Mouse (Mus musculus): Measurements from ENCODE around the gene Tenm4. TPM values are rescaled to one million over a fixed set of nuclear protein-coding genes. Genes with fewer than 3 reads are reported as not detected.
A peak's percentile ranks its signal among the peaks of the same experiment; 100 is the strongest.

Gene Tenm4
- polyA plus RNA-seq, 1 experiment from 2014 or later, result 41.4 TPM

- no peak for ATAC-seq
- 65% methylated on average over 6 of the region's 6 CpGs for WGBS
- no peaks in the 10 kb centered on the region for H3K36me3 ChIP-seq (ENCODE audit: control insufficient read depth, insufficient read depth, low read length)
- H3K4me2 ChIP-seq (ENCODE audit: low read length), result no peak overlapping the region
- no peaks in the 10 kb centered on the region for H3K4me1 ChIP-seq (ENCODE audit: control insufficient read depth, insufficient read depth, low read length)
- no peak overlapping the region for H3K27ac ChIP-seq (ENCODE audit: low read length)
- H3K27me3 ChIP-seq (ENCODE audit: control insufficient read depth, insufficient read depth, low read depth, low read length), result no peaks in the 10 kb centered on the region
- H3K4me3 ChIP-seq (ENCODE audit: low read depth, low read length), result no peak overlapping the region
- no peak overlapping the region for H3K9ac ChIP-seq (ENCODE audit: low read depth, low read length)
- no peaks in the 10 kb centered on the region for H3K9me3 ChIP-seq (replicated peaks; ENCODE audit: control insufficient read depth, low read length, poor library complexity, severe bottlenecking)
These were observed 287.9 kb downstream of the Tenm4 start for GRCm38 (mm10) chr7:96458992-96459391.

GRCm38 (mm10) chr7:96466761-96467160, 295.7 kb downstream of the Tenm4 start:
- H3K36me3 ChIP-seq (ENCODE audit: control insufficient read depth, insufficient read depth, low read length), result no peaks in the 10 kb centered on the region
- H3K9ac ChIP-seq (ENCODE audit: low read depth, low read length), result no peak overlapping the region
- ATAC-seq, result no peak
- H3K4me2 ChIP-seq (ENCODE audit: low read length), result no peak overlapping the region
- H3K4me3 ChIP-seq (ENCODE audit: low read depth, low read length), result no peak overlapping the region
- H3K4me1 ChIP-seq (ENCODE audit: control insufficient read depth, insufficient read depth, low read length), result no peaks in the 10 kb centered on the region; the same call in 1 of the 2 replicates
- no peaks in the 10 kb centered on the region for H3K27me3 ChIP-seq (ENCODE audit: control insufficient read depth, insufficient read depth, low read depth, low read length)
- 73% methylated on average over 3 of the region's 3 CpGs for WGBS
- H3K9me3 ChIP-seq (replicated peaks; ENCODE audit: control insufficient read depth, low read length, poor library complexity, severe bottlenecking), result no peaks in the 10 kb centered on the region
- no peak overlapping the region for H3K27ac ChIP-seq (ENCODE audit: low read length)

- no peak overlapping the region for H3K9ac ChIP-seq (ENCODE audit: low read depth, low read length)
- H3K4me3 ChIP-seq (ENCODE audit: low read depth, low read length), result no peak overlapping the region
- ATAC-seq, result no peak
- H3K27me3 ChIP-seq (ENCODE audit: control insufficient read depth, insufficient read depth, low read depth, low read length), result no peaks in the 10 kb centered on the region
- H3K36me3 ChIP-seq (ENCODE audit: control insufficient read depth, insufficient read depth, low read length), result no peaks in the 10 kb centered on the region
- H3K4me1 ChIP-seq (ENCODE audit: control insufficient read depth, insufficient read depth, low read length), result no peaks in the 10 kb centered on the region; the same call in 1 of the 2 replicates
- H3K9me3 ChIP-seq (replicated peaks; ENCODE audit: control insufficient read depth, low read length, poor library complexity, severe bottlenecking), result no peaks in the 10 kb centered on the region
- no peak overlapping the region for H3K4me2 ChIP-seq (ENCODE audit: low read length)
- no peak overlapping the region for H3K27ac ChIP-seq (ENCODE audit: low read length)
- WGBS, result 75% methylated on average over 6 of the region's 6 CpGs
These were observed 299.8 kb downstream of the Tenm4 start for GRCm38 (mm10) chr7:96470821-96471220.

- no peak overlapping the region for H3K4me3 ChIP-seq (ENCODE audit: low read depth, low read length)
- WGBS, result 82% methylated on average over 11 of the region's 11 CpGs
- H3K9me3 ChIP-seq (replicated peaks; ENCODE audit: control insufficient read depth, low read length, poor library complexity, severe bottlenecking), result no peaks in the 10 kb centered on the region
- ATAC-seq, result peak; percentile 39; the same call in 1 of the 2 replicates
- H3K4me1 ChIP-seq (ENCODE audit: control insufficient read depth, insufficient read depth, low read length), result no peaks in the 10 kb centered on the region
- H3K4me2 ChIP-seq (ENCODE audit: low read length), result no peak overlapping the region
- H3K27ac ChIP-seq (ENCODE audit: low read length), result no peak overlapping the region
- no peaks in the 10 kb centered on the region for H3K36me3 ChIP-seq (ENCODE audit: control insufficient read depth, insufficient read depth, low read length)
- no peak overlapping the region for H3K9ac ChIP-seq (ENCODE audit: low read depth, low read length)
- no peaks in the 10 kb centered on the region for H3K27me3 ChIP-seq (ENCODE audit: control insufficient read depth, insufficient read depth, low read depth, low read length)
These were observed 303.6 kb downstream of the Tenm4 start for GRCm38 (mm10) chr7:96474560-96475089.

- no peak for ATAC-seq
- Histone ChIP-seq H3K4me1 (ENCODE audit: control insufficient read depth, insufficient read depth, low read length) (no peaks in the 10 kb centered on the region), H3K9ac (ENCODE audit: low read depth, low read length) (no peak overlapping the region), H3K27ac (ENCODE audit: low read length) (no peak overlapping the region), H3K4me3 (ENCODE audit: low read depth, low read length) (no peak overlapping the region), H3K4me2 (ENCODE audit: low read length) (no peak overlapping the region), H3K36me3 (ENCODE audit: control insufficient read depth, insufficient read depth, low read length) (no peaks in the 10 kb centered on the region), H3K9me3 (replicated peaks; ENCODE audit: control insufficient read depth, low read length, poor library complexity, severe bottlenecking) (no peaks in the 10 kb centered on the region), H3K27me3 (ENCODE audit: control insufficient read depth, insufficient read depth, low read depth, low read length) (no peaks in the 10 kb centered on the region)
- WGBS, result 93% methylated on average over 6 of the region's 6 CpGs
These were observed 306.1 kb downstream of the Tenm4 start for GRCm38 (mm10) chr7:96476987-96477613.

- 78% methylated on average over 6 of the region's 6 CpGs for WGBS
- no peak overlapping the region for H3K4me3 ChIP-seq (ENCODE audit: low read depth, low read length)
- H3K36me3 ChIP-seq (ENCODE audit: control insufficient read depth, insufficient read depth, low read length), result no peaks in the 10 kb centered on the region
- H3K4me1 ChIP-seq (ENCODE audit: control insufficient read depth, insufficient read depth, low read length), result no peaks in the 10 kb centered on the region
- ATAC-seq, result no peak
- H3K9me3 ChIP-seq (replicated peaks; ENCODE audit: control insufficient read depth, low read length, poor library complexity, severe bottlenecking), result no peaks in the 10 kb centered on the region
- no peak overlapping the region for H3K4me2 ChIP-seq (ENCODE audit: low read length)
- no peaks in the 10 kb centered on the region for H3K27me3 ChIP-seq (ENCODE audit: control insufficient read depth, insufficient read depth, low read depth, low read length)
- H3K9ac ChIP-seq (ENCODE audit: low read depth, low read length), result no peak overlapping the region
- no peak overlapping the region for H3K27ac ChIP-seq (ENCODE audit: low read length)
These were observed 308.1 kb downstream of the Tenm4 start for GRCm38 (mm10) chr7:96479139-96479538.

GRCm38 (mm10) chr7:96480351-96480983, 309.4 kb downstream of the Tenm4 start:
- H3K9ac ChIP-seq (ENCODE audit: low read depth, low read length), result no peak overlapping the region
- no peak overlapping the region for H3K27ac ChIP-seq (ENCODE audit: low read length)

GRCm38 (mm10) chr7:96482953-96483352, 311.9 kb downstream of the Tenm4 start:
- H3K4me1 ChIP-seq (ENCODE audit: control insufficient read depth, insufficient read depth, low read length), result no peaks in the 10 kb centered on the region
- H3K27me3 ChIP-seq (ENCODE audit: control insufficient read depth, insufficient read depth, low read depth, low read length), result no peaks in the 10 kb centered on the region
- 78% methylated on average over 8 of the region's 8 CpGs for WGBS
- H3K27ac ChIP-seq (ENCODE audit: low read length), result no peak overlapping the region
- no peaks in the 10 kb centered on the region for H3K9me3 ChIP-seq (replicated peaks; ENCODE audit: control insufficient read depth, low read length, poor library complexity, severe bottlenecking)
- H3K9ac ChIP-seq (ENCODE audit: low read depth, low read length), result no peak overlapping the region
- no peak for ATAC-seq
- no peaks in the 10 kb centered on the region for H3K36me3 ChIP-seq (ENCODE audit: control insufficient read depth, insufficient read depth, low read length)
- H3K4me2 ChIP-seq (ENCODE audit: low read length), result no peak overlapping the region
- H3K4me3 ChIP-seq (ENCODE audit: low read depth, low read length), result no peak overlapping the region

More at GRCm38 (mm10) chr7:96480351-96480983, 309.4 kb downstream of the Tenm4 start:
- Histone ChIP-seq H3K4me1 (ENCODE audit: control insufficient read depth, insufficient read depth, low read length) (no peaks in the 10 kb centered on the region), H3K36me3 (ENCODE audit: control insufficient read depth, insufficient read depth, low read length) (no peaks in the 10 kb centered on the region), H3K4me2 (ENCODE audit: low read length) (no peak overlapping the region), H3K9me3 (replicated peaks; ENCODE audit: control insufficient read depth, low read length, poor library complexity, severe bottlenecking) (no peaks in the 10 kb centered on the region), H3K27me3 (ENCODE audit: control insufficient read depth, insufficient read depth, low read depth, low read length) (no peaks in the 10 kb centered on the region), H3K4me3 (ENCODE audit: low read depth, low read length) (no peak overlapping the region)
- WGBS, result 72% methylated on average over 9 of the region's 9 CpGs
- ATAC-seq, result no peak

GRCm38 (mm10) chr7:96484006-96484581, 313.0 kb downstream of the Tenm4 start:
- H3K4me2 ChIP-seq (ENCODE audit: low read length), result no peak overlapping the region
- 77% methylated on average over 1 of the region's 1 CpGs for WGBS
- H3K4me1 ChIP-seq (ENCODE audit: control insufficient read depth, insufficient read depth, low read length), result no peaks in the 10 kb centered on the region
- ATAC-seq, result no peak
- no peak overlapping the region for H3K27ac ChIP-seq (ENCODE audit: low read length)
- H3K9me3 ChIP-seq (replicated peaks; ENCODE audit: control insufficient read depth, low read length, poor library complexity, severe bottlenecking), result no peaks in the 10 kb centered on the region
- H3K36me3 ChIP-seq (ENCODE audit: control insufficient read depth, insufficient read depth, low read length), result no peaks in the 10 kb centered on the region
- H3K27me3 ChIP-seq (ENCODE audit: control insufficient read depth, insufficient read depth, low read depth, low read length), result no peaks in the 10 kb centered on the region
- no peak overlapping the region for H3K9ac ChIP-seq (ENCODE audit: low read depth, low read length)
- H3K4me3 ChIP-seq (ENCODE audit: low read depth, low read length), result no peak overlapping the region
